Mouse (Mus musculus): ENCODE measurements around the gene Drc1. TPM values are rescaled to one million over a fixed set of nuclear protein-coding genes. Genes with fewer than 3 reads are reported as not detected.
A peak's percentile ranks its signal among the peaks of the same experiment; 100 is the strongest.

The Drc1 gene
- polyA plus RNA-seq, 1 experiment from 2014 or later: 3.3 TPM

GRCm38 (mm10) chr5:30343107-30343506 is 61.9 kb downstream of the Drc1 start:
- Histone ChIP-seq H3K36me3 (ENCODE audit: control insufficient read depth, insufficient read depth, low read length) (no peaks in the 10 kb centered on the region), H3K9ac (replicated peaks; ENCODE audit: low read depth, low read length) (no peak overlapping the region), H3K9me3 (ENCODE audit: control insufficient read depth, low read length) (no peaks in the 10 kb centered on the region), H3K4me2 (ENCODE audit: low read depth, low read length) (peak overlapping the region; percentile 42), H3K4me1 (ENCODE audit: control insufficient read depth, insufficient read depth, low read length) (0 out of 2 replicates have a peak, but pooled peaks cover 5% of the 10 kb centered on the region), H3K27me3 (ENCODE audit: control insufficient read depth, insufficient read depth, low read length) (no peaks in the 10 kb centered on the region), H3K4me3 (ENCODE audit: low read depth, low read length) (no peak overlapping the region), H3K27ac (ENCODE audit: low read depth, low read length) (no peak overlapping the region)
- ATAC-seq (ENCODE audit: low read depth): peak; percentile 76
- WGBS: 3% methylated on average over 9 of the region's 9 CpGs

GRCm38 (mm10) chr5:30343886-30344285 is 62.7 kb downstream of the Drc1 start:
- no peak overlapping the region for H3K9ac ChIP-seq (replicated peaks; ENCODE audit: low read depth, low read length)
- ATAC-seq (ENCODE audit: low read depth): no peak
- 81% methylated on average over 5 of the region's 5 CpGs for WGBS

GRCm38 (mm10) chr5:30353605-30354004 is 72.4 kb downstream of the Drc1 start:
- H3K4me1 ChIP-seq (ENCODE audit: control insufficient read depth, insufficient read depth, low read length): no peaks in the 10 kb centered on the region
- H3K4me2 ChIP-seq (ENCODE audit: low read depth, low read length): no peak overlapping the region
- 63% methylated on average over 3 of the region's 3 CpGs for whole genome bisulfite sequencing
- no peaks in the 10 kb centered on the region for H3K36me3 ChIP-seq (ENCODE audit: control insufficient read depth, insufficient read depth, low read length)
- no peak for ATAC-seq (ENCODE audit: low read depth)
- no peak overlapping the region for H3K9ac ChIP-seq (replicated peaks; ENCODE audit: low read depth, low read length)
- no peak overlapping the region for H3K4me3 ChIP-seq (ENCODE audit: low read depth, low read length)
- no peaks in the 10 kb centered on the region for H3K27me3 ChIP-seq (ENCODE audit: control insufficient read depth, insufficient read depth, low read length)
- H3K9me3 ChIP-seq (ENCODE audit: control insufficient read depth, low read length): no peaks in the 10 kb centered on the region
- H3K27ac ChIP-seq (ENCODE audit: low read depth, low read length): no peak overlapping the region

More at GRCm38 (mm10) chr5:30343886-30344285, 62.7 kb downstream of the Drc1 start:
- no peak overlapping the region for H3K4me2 ChIP-seq (ENCODE audit: low read depth, low read length)
- no peaks in the 10 kb centered on the region for H3K9me3 ChIP-seq (ENCODE audit: control insufficient read depth, low read length)
- 0 out of 2 replicates have a peak, but pooled peaks cover 5% of the 10 kb centered on the region for H3K4me1 ChIP-seq (ENCODE audit: control insufficient read depth, insufficient read depth, low read length)
- H3K36me3 ChIP-seq (ENCODE audit: control insufficient read depth, insufficient read depth, low read length): no peaks in the 10 kb centered on the region
- H3K27me3 ChIP-seq (ENCODE audit: control insufficient read depth, insufficient read depth, low read length): no peaks in the 10 kb centered on the region
- no peak overlapping the region for H3K4me3 ChIP-seq (ENCODE audit: low read depth, low read length)
- no peak overlapping the region for H3K27ac ChIP-seq (ENCODE audit: low read depth, low read length)

- Histone ChIP-seq H3K27ac (ENCODE audit: low read depth, low read length) (no peak overlapping the region), H3K4me2 (ENCODE audit: low read depth, low read length) (no peak overlapping the region), H3K9me3 (ENCODE audit: control insufficient read depth, low read length) (no peaks in the 10 kb centered on the region), H3K27me3 (ENCODE audit: control insufficient read depth, insufficient read depth, low read length) (no peaks in the 10 kb centered on the region), H3K9ac (replicated peaks; ENCODE audit: low read depth, low read length) (no peak overlapping the region), H3K36me3 (ENCODE audit: control insufficient read depth, insufficient read depth, low read length) (no peaks in the 10 kb centered on the region), H3K4me1 (ENCODE audit: control insufficient read depth, insufficient read depth, low read length) (no peaks in the 10 kb centered on the region), H3K4me3 (ENCODE audit: low read depth, low read length) (no peak overlapping the region)
- 84% methylated on average over 6 of the region's 7 CpGs for WGBS
- no peak for ATAC-seq (ENCODE audit: low read depth)
Measured at GRCm38 (mm10) chr5:30355114-30355513, 73.9 kb downstream of the Drc1 start.

GRCm38 (mm10) chr5:30355559-30356159 is 74.5 kb downstream of the Drc1 start:
- no peak overlapping the region for H3K27ac ChIP-seq (ENCODE audit: low read depth, low read length)
- H3K4me1 ChIP-seq (ENCODE audit: control insufficient read depth, insufficient read depth, low read length): no peaks in the 10 kb centered on the region
- H3K4me2 ChIP-seq (ENCODE audit: low read depth, low read length): no peak overlapping the region
- no peaks in the 10 kb centered on the region for H3K27me3 ChIP-seq (ENCODE audit: control insufficient read depth, insufficient read depth, low read length)
- WGBS: 90% methylated on average over 14 of the region's 14 CpGs
- H3K4me3 ChIP-seq (ENCODE audit: low read depth, low read length): no peak overlapping the region
- H3K36me3 ChIP-seq (ENCODE audit: control insufficient read depth, insufficient read depth, low read length): no peaks in the 10 kb centered on the region
- ATAC-seq (ENCODE audit: low read depth): no peak
- H3K9ac ChIP-seq (replicated peaks; ENCODE audit: low read depth, low read length): no peak overlapping the region
- no peaks in the 10 kb centered on the region for H3K9me3 ChIP-seq (ENCODE audit: control insufficient read depth, low read length)

GRCm38 (mm10) chr5:30356647-30357046 is 75.5 kb downstream of the Drc1 start:
- Histone ChIP-seq H3K4me3 (ENCODE audit: low read depth, low read length) (no peak overlapping the region), H3K4me1 (ENCODE audit: control insufficient read depth, insufficient read depth, low read length) (no peaks in the 10 kb centered on the region), H3K36me3 (ENCODE audit: control insufficient read depth, insufficient read depth, low read length) (no peaks in the 10 kb centered on the region), H3K27me3 (ENCODE audit: control insufficient read depth, insufficient read depth, low read length) (no peaks in the 10 kb centered on the region), H3K27ac (ENCODE audit: low read depth, low read length) (no peak overlapping the region), H3K9ac (replicated peaks; ENCODE audit: low read depth, low read length) (no peak overlapping the region), H3K4me2 (ENCODE audit: low read depth, low read length) (no peak overlapping the region), H3K9me3 (ENCODE audit: control insufficient read depth, low read length) (no peaks in the 10 kb centered on the region)
- no peak for ATAC-seq (ENCODE audit: low read depth)
- WGBS: 88% methylated on average over 7 of the region's 7 CpGs

- Histone ChIP-seq H3K27me3 (ENCODE audit: control insufficient read depth, insufficient read depth, low read length) (no peaks in the 10 kb centered on the region), H3K4me1 (ENCODE audit: control insufficient read depth, insufficient read depth, low read length) (no peaks in the 10 kb centered on the region), H3K4me3 (ENCODE audit: low read depth, low read length) (no peak overlapping the region), H3K9ac (replicated peaks; ENCODE audit: low read depth, low read length) (no peak overlapping the region), H3K27ac (ENCODE audit: low read depth, low read length) (no peak overlapping the region), H3K36me3 (ENCODE audit: control insufficient read depth, insufficient read depth, low read length) (no peaks in the 10 kb centered on the region), H3K9me3 (ENCODE audit: control insufficient read depth, low read length) (no peaks in the 10 kb centered on the region), H3K4me2 (ENCODE audit: low read depth, low read length) (no peak overlapping the region)
- 84% methylated on average over 10 of the region's 10 CpGs for WGBS
- ATAC-seq (ENCODE audit: low read depth): no peak
Measured at GRCm38 (mm10) chr5:30358436-30359099, 77.4 kb downstream of the Drc1 start.

- no peak for ATAC-seq (ENCODE audit: low read depth)
- H3K9me3 ChIP-seq (ENCODE audit: control insufficient read depth, low read length): no peaks in the 10 kb centered on the region
- no peak overlapping the region for H3K27ac ChIP-seq (ENCODE audit: low read depth, low read length)
- H3K4me1 ChIP-seq (ENCODE audit: control insufficient read depth, insufficient read depth, low read length): no peaks in the 10 kb centered on the region
- no peak overlapping the region for H3K9ac ChIP-seq (replicated peaks; ENCODE audit: low read depth, low read length)
- H3K36me3 ChIP-seq (ENCODE audit: control insufficient read depth, insufficient read depth, low read length): no peaks in the 10 kb centered on the region
- WGBS: 80% methylated on average over 8 of the region's 8 CpGs
- H3K4me3 ChIP-seq (ENCODE audit: low read depth, low read length): no peak overlapping the region
- no peaks in the 10 kb centered on the region for H3K27me3 ChIP-seq (ENCODE audit: control insufficient read depth, insufficient read depth, low read length)
- no peak overlapping the region for H3K4me2 ChIP-seq (ENCODE audit: low read depth, low read length)
Measured at GRCm38 (mm10) chr5:30367405-30367804, 86.2 kb downstream of the Drc1 start.

- Histone ChIP-seq H3K4me1 (ENCODE audit: control insufficient read depth, insufficient read depth, low read length) (no peaks in the 10 kb centered on the region), H3K4me2 (ENCODE audit: low read depth, low read length) (no peak overlapping the region), H3K27me3 (ENCODE audit: control insufficient read depth, insufficient read depth, low read length) (no peaks in the 10 kb centered on the region), H3K27ac (ENCODE audit: low read depth, low read length) (no peak overlapping the region), H3K4me3 (ENCODE audit: low read depth, low read length) (no peak overlapping the region), H3K9me3 (ENCODE audit: control insufficient read depth, low read length) (no peaks in the 10 kb centered on the region), H3K36me3 (ENCODE audit: control insufficient read depth, insufficient read depth, low read length) (no peaks in the 10 kb centered on the region), H3K9ac (replicated peaks; ENCODE audit: low read depth, low read length) (no peak overlapping the region)
- ATAC-seq (ENCODE audit: low read depth): no peak
- WGBS: 77% methylated on average over 5 of the region's 5 CpGs
Measured at GRCm38 (mm10) chr5:30369426-30369825, 88.2 kb downstream of the Drc1 start.
